Mouse (Mus musculus) mouse embryonic stem cell (cell line): ENCODE measurements around the gene Olfr60.

ENCODE experiments used
- in situ Hi-C, 2 experiments: fragments of 300-500 bp; cut with MboI; formaldehyde crosslinking; loops; 1 replicate in 1 of 2; 3 replicates in 1 of 2; pipeline ENCODE4 v1.14.3; 2019 to 2020; ENCODE audit warnings: low sequenced_read_pairs in 2 of 2, low pct_unique_long_range_greater_than_20kb in 1 of 2, mixed read lengths in 1 of 2; ENCODE audit not compliant: unreplicated experiment in 1 of 2

Olfr60 gene

GRCm38 (mm10) chr7:140361571-140361970 lies at the start of gene Olfr60:
Olfr60 (minus strand) TSS chr7:140361671.
- in situ Hi-C loops, result no loop called here

DNA sequence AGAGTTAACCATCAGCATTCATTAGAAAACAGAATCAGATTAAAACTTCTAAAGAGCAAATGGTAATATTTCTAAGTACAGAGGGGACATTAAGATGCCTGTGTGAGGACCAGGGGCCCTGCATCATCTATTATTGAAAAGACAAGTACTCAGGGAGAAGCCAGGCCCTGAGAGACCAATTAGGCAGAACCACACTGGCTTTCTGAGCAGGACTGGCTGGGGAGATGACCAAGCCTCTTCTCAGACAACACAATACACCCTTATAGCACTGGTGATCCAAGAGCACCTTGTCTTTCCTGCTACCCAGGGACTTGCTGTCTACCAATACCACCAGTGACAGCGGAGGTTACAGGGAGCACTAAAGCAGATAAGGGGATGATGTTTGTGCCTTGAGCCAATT lies 41.3 kb upstream of the Olfr60 start, which contains the start of gene Olfr531:
Olfr531 (minus strand) TSS at position 101 of the 400 bp plus-strand sequence.
- in situ Hi-C loops, result no loop called here

DNA sequence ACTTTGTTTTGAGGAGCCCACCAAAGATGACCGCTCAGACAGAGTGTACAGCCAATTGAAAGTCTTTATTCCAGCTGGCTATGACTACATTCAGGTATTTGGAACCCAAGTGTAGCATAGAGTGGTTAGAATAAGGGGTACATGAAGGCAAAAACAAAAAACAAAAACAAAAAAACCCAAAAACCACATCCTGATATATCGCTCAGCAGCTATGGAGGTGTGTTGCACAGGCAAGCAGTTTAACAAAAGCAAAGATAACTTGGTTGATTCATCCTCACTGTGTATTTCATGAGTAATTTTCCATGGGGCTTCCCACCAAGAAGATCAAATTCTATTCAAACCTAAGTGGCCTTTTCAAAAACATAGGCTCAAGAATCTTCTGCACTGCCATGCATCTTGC lies 15.4 kb upstream of the Olfr60 start:
- in situ Hi-C loops, result no loop called here

DNA sequence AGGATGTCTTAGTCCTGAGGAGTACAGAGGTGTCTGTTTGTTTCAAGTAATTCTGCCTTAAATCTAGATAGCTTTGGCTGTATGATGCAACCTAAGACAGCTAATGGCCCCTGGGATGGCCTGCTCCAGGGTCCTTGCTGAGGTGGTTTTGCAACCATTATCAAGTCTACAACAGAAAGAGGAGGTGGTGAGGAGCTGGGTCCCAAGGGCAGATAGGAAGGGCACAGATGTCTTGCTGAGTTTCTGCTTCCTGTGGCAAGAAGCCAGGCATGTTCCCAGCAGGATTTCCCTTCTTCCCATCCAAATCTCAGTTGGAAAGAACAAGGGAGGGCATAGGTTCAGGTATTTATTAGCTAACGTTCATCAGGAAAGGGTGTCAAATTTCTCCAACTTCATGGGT lies 14.8 kb upstream of the Olfr60 start, which contains the start of gene Olfr530:
Olfr530 (minus strand) TSS at position 101 of the 400 bp plus-strand sequence.
- in situ Hi-C loops, result no loop called here

- in situ Hi-C loops, result no loop called here
Observed at GRCm38 (mm10) chr7:140374300-140374699, 12.8 kb upstream of the Olfr60 start.

DNA sequence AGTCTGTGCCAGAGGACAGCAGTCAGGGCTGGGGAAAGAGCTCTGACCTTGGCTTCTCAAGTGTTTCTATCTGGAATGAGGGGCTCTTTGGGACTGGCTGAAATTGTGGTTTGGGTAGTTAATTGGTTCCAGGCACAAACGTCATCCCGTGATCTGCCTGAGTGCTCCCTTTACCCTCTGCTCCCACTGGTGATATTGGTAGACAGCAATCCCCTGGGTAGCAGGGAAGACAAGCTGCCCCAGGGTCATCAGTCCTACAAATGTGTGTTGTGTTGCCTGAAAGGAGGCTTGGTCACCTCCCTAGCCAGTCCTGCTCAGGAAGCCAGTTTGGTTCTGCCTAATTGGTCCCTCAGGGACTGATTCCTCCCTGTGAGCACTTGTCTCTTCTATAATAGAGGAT lies 27.8 kb downstream of the Olfr60 start, which contains the start of gene Olfr527:
Olfr527 (plus strand) TSS at position 301 of the 400 bp plus-strand sequence.
- in situ Hi-C loops, result no loop called here

DNA sequence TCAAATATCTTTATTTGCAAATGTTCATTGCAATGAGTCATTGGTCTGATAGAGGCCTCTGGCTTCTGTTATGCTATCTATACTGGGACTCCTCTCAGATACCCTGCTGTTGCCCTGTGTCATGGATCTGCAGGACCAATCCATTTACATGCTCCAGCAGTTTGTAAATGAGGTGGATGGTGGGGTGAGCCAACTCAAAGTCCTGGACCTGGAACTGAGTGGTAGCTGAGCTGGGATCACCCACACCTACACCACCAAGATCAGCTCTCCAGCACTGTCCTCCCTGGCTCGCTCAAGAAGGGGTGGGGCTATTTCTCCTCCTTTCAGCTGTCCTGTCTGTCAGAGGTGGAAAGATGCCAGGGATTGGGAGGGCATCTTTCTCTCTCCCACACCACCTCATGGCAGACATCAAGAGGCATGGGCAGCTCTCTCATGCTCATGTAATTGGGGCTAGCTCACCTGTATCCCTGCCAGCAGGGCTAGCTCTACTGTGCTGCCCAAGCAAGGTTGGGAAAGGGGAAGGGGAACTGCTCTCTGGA lies 31.6 kb downstream of the Olfr60 start:
- in situ Hi-C loops, result no loop called here

DNA sequence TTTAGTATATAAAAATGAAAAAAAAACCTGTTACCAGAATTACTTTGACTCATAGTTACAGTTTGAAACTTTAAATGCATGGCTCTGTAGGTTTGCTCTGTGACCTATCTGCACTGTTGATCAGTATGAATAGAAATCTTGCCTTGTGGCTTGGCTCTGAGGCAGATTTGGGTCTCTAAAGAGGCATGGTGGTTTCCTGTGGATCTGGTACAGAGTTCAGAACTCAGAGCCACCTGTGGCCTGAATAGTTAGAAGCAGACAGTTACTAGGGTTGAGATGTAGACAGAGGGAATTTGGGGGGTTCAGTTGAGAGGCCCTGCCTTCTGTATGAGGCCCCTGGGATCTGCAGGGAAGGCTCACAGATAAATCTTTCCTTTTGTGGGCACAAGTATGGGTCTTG lies 40.3 kb downstream of the Olfr60 start:
- in situ Hi-C loops, result no loop called here

DNA sequence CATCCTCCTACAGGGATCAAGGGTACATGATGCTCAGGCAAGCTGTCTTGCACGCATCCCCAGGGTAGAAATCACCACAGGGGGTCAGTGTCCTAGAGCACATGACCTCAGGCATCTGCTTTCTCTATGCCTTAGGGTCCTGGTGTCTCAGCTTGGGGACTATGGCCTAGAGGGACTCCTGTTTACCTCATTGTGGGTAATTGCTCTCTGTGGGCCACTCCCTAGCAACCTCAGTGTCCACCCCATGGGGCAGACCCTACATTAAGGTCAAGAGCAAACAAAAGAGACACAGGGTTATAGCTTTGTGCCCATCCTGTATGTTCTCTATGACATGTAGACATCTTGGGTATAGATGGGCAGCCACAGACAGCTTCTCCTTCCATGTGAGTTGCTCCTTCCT lies 40.9 kb downstream of the Olfr60 start, which contains the start of gene Olfr525:
Olfr525 (plus strand) TSS at position 301 of the 400 bp plus-strand sequence.
- in situ Hi-C loops, result no loop called here

DNA sequence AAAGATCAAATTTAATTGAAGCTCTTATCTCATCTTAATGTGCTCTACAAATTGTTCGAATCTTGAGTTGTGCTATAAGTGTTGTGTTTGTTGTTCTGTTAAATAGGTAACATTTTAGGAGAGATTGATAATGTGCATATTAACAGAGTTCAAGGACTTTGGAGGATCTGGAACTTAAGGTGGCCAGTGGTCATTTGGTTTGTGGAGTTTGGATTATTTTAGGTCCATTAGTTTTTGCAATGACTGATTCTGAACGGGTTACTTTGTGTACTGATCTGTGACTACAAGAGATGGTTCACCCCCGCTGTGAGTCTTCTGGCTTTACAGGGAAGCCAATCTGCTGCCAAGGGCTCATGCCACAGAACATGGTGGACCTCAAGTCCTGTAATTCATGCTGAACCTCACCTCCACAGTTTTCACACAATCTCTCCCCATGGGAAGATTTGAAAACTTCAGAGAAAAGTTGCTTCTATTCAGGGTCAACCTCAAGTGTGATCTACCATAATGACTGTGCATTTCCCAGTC lies 41.5 kb downstream of the Olfr60 start:
- in situ Hi-C loops, result no loop called here

DNA sequence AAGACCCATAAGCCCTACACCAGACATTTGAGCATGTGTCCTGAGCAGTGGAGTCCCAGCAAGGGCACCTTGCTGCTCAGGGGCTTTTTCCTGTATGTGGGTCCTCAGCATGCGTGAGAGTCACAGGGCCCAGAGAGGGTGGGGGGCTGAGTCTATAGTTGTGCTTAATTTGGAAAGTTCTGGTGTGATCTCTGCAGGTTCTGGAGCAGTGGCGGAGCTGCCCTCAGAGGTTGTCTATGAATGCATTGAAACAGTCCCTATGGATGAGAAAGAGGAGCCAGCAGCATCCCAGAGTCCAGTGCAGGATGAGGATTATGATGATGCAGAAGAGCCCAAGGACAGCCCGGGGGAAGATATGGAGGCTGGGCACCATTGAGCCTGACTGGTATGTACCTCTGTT lies 62.1 kb downstream of the Olfr60 start:
- in situ Hi-C loops, result no loop called here

DNA sequence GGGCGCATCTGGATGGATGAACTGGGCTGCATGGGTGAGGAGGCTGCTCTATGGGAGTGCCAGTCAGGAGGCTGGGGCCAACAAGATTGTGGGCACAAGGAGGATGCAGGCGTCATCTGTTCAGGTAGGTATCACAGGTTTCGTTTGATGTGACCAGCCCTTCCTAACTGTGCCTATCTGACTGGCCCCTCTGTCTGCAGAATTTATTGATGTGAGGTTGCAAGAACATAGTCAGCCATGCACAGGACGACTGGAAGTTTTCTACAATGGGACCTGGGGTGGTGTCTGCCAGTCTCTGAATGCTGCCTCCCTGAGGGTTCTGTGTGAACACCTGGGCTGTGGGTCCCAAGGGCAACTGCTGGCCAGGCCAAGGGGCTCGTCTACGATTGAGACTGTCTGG lies 64.6 kb downstream of the Olfr60 start:
- in situ Hi-C loops, result no loop called here

GRCm38 (mm10) chr7:140295746-140296145 lies 65.7 kb downstream of the Olfr60 start:
- in situ Hi-C loops, result no loop called here
